Mouse (Mus musculus) heart, postnatal 36 days (tissue): ENCODE measurements around the gene Hdhd3. TPM values are rescaled to one million over a fixed set of nuclear protein-coding genes. Genes with fewer than 3 reads are reported as not detected.

Source experiments
- DNase-seq, 2 experiments: peaks; one replicate each; pipeline ENCODE4 v3.0.0; 2021 to 2022
- intact Hi-C: fragments of 180-260 bp; cut with DNase I; formaldehyde crosslinking; loops from one replicate; pipeline ENCODE4 v1.15.1; 2025
- total RNA-seq, 2 experiments: library from RNA; stranded (reverse); gene quantifications; 2 replicates each; pipeline ENCODE4 v1.2.3; 2021

Hdhd3 gene
- 1 to 10 TPM; 3.2 to 3.8 TPM for total RNA-seq

DNA sequence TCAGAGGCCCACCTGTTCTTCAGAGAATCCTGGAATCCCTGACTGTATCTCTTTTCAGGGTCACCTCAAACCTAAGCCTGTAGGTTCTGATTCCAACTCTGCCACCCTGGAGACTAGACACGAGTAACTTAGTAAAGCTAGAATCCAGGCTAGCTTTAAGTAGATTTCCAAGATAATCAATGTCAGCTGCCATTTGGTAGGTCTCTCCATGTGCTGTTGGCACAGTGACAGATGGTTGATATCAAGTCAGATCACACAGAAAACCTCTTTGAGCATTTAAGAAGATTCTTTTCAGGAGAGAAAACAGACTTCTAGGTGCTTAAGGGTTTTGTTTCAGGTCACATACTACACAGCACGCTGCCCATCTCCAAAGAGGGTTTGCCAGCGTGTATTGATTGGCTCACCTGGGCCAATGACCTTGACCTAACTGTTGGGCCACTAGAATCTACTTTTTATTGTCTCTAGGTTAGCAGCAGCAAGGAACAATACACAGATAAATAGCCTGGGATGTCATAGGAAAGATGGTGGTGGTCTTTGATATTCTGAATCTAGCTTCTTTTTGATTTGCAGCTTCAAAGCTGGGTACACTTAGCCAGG is at the start of gene Hdhd3:
Hdhd3 (minus strand) TSS at position 94 of the 597 bp plus-strand sequence.
- intact Hi-C loops, result loop anchor here (2.0 to 5.0 kb wide), 4 partner anchors 23 to 141 kb away; partner anchors contain the start of genes Bspry, Cdc26, Fkbp15 and Prpf4
- no peak for DNase-seq

DNA sequence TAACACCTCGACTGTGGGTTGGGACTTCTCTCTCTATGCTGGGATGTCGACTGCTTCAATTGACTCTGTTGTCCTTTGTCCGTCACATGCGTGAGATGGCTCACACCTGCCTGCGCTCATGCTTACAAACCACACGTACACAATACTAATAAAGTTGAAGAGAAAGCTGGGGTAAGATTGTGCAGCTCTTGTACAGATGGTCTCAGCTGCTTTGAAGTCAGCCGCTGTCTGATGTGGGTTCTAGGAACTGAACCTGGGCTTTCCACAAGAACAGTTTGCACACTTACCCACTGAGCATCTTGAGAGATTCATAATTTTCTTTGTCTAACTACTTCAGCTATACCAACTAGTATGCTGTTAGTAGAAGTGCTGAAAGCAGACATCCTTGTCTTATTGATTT is 48.7 kb upstream of the Hdhd3 start:
- intact Hi-C loops, result loop anchor here (10.0 kb wide), 1 partner anchor 563 kb away; no protein-coding TSS in a partner anchor
- DNase-seq, result no peak

- intact Hi-C loops, result no loop called here
- DNase-seq, result no peak
Observed at GRCm38 (mm10) chr4:62544801-62545200, 41.5 kb upstream of the Hdhd3 start.

DNA sequence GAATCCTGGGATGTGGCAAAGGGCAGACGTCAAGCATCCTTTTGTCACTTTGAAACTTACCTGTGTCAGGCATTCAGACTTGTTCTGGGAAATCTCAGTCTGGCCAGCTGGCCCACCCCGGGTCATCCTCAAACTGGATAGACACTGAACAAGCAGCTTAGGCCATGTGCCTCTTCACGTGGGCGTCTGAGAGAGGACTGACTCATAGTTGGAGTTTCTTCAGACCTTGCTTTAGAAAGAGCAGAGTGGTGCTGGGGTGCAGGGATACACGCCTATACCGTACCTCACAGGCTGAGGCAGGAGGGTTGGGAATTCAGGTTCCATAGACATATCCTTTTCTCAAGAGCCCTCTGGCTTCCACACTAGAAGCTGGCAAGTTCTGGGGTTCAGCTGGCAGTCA is 40.5 kb upstream of the Hdhd3 start:
- DNase-seq, result no peak
- intact Hi-C loops, result no loop called here

DNA sequence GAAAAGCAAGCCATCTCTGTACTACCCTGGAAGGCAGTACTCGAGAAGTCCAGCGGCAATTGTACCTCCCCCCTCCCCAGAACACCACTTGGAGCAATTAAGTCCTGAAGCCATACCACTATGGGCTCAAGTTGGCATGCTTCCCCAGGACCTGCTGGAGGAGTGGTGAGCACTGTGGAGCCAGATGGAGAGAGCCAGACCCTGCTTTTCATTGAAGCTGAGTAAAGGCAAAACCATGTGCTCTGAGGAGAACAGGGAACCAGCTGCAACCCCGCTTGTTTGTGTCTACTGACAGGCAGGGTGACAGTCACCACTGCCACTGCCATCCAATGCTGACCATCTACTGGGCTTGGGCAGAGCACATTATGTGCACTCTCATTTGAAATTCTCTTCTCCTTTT is 38.5 kb upstream of the Hdhd3 start:
- intact Hi-C loops, result no loop called here
- DNase-seq, result no peak

DNA sequence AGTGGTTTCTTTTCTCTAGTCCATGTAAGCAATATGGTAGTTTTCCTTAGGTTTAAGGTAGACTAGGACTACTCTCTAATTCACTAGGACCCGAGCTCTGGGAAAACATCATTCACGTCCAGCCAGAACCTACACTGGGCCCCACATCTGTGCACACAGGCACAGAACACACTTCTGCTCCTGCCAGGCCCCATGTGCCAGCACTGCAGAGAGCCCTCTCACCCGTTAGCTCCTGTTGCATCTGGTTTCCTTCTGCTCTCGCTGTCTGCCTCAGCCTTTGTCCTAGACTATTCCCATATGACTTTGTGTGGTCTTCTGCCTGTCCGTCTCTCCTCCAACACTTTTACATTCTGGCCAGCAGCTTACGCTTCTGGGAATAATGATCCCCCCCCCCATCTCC is 30.5 kb upstream of the Hdhd3 start:
- no peak for DNase-seq
- intact Hi-C loops, result no loop called here

DNA sequence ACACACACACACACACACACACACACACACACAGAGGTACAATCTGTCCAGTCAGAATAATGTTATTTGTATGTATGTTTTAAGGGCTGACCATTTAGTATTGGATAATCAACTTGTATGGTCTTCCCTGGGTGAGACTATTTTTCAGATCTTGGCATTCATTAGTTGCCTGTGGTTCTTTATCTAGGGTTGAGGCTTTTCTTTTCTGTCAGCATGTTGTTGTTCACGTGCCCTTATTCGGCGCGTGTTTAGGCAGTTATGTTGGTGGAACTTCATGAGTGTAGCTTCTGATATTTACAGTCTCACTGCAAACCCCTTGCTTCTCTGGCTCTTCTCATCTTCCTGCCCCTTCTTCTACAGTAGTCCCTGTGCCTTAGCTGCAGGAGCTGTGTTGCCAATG is 24.4 kb upstream of the Hdhd3 start:
- DNase-seq, result no peak
- intact Hi-C loops, result loop anchor here (10.0 kb wide), 1 partner anchor 323 kb away; no protein-coding TSS in a partner anchor

DNA sequence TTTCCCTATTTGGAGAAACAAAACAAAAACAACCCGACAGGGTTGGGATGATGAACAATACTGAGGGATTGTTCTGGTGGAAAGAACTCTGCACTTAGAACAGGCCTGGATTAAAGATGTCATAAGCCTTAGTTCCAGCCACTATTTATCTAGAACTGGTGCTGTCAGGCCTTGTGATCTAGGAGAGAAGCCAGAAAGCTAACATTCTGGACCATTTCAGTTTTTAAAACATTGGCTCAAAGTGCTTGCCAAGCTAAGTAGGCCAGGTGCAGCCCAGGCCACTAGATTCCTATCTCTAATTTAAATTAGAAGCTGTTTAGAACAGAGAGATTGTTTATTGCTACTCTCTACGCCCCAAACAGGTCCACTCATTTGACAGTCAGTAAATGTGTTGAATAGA is 23.0 kb upstream of the Hdhd3 start:
- intact Hi-C loops, result loop anchor here (10.0 kb wide), 1 partner anchor 321 kb away; no protein-coding TSS in a partner anchor
- no peak for DNase-seq

- no peak for DNase-seq
- intact Hi-C loops, result loop anchor here (2.0 to 10.0 kb wide), 2 partner anchors 165 to 321 kb away; partner anchors contain the start of genes Fkbp15 and Slc31a1
Observed at GRCm38 (mm10) chr4:62525489-62525811, 22.2 kb upstream of the Hdhd3 start.

DNA sequence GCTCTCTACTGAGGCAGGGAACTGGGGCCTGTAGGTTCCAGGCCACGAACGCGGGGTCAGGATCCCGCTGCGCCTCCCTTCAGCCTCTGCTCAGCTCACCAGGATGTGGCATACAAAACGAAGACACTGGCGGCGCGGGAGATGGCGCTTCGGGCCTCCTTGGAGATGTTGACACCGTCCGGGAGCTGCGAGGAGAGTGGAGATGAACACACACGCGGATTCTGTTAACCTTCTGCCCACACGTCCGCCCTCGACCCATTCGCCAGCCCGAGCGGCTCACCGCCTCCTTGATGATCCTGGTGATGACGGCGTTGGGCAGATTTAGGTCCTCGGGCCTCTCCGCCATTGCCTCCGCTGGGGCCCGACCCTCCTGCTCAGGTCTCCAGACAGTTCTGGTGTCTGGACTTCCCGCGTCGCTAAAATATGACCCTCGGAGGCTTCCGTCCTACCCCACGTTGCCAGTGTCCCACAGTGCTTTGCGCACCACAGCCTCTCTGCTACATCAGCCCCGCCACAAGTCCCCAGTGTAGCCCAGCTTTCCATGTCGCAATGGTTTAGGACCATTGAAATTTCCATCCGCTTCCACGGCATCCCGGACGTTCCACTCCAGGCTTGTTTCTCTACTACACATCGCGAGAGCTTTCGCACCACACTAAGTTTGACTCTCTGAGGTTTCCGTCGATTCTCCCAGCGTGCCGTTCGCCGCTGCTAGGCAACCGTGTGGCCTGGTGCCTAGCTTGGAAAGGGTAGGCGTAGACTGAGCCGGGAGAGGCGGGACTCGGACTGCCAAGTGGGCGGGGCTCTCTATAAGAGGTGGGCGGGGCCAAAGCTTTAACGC is 21.6 kb upstream of the Hdhd3 start, which contains the start of the genes Pole3 and 4933430I17Rik:
Pole3 (minus strand) TSS at position 418 of the 838 bp plus-strand sequence.
4933430I17Rik (plus strand) TSS at position 719 of the 838 bp plus-strand sequence.
- DNase-seq, result peak; percentile 97 to 99
- intact Hi-C loops, result loop anchor here (2.0 to 10.0 kb wide), 2 partner anchors 164 to 320 kb away; partner anchors contain the start of genes Fkbp15 and Slc31a1

- intact Hi-C loops, result loop anchor here (10.0 kb wide), 1 partner anchor 316 kb away; no protein-coding TSS in a partner anchor
- no peak for DNase-seq
Observed at GRCm38 (mm10) chr4:62520892-62521400, 17.7 kb upstream of the Hdhd3 start.

DNA sequence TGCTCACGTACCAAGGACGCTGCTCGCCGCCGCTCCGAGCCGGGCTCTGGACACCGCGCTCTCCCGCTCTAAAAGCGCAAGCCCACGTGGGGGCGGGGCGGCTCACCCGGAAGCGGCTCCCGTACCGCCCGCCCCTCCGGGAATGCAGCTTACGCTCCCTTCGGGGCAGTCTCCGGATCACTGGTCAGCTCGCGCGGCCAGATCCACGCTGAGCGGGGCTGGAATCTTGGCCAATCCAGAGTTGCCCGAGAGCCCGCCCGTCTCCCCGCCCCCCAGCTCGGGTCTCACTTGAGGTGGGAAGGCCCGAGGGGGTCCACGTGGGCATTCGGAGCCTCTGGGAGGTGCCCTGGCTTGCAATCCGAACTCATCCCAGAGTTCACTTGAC is 16.6 kb upstream of the Hdhd3 start, which contains the start of gene Alad:
Alad (minus strand) TSS at position 70 of the 385 bp plus-strand sequence.
- DNase-seq, result peak; percentile 88 to 93
- intact Hi-C loops, result loop anchor here (5.0 to 10.0 kb wide), 2 partner anchors 113 to 315 kb away; partner anchors contain the start of genes Cdc26 and Prpf4

DNA sequence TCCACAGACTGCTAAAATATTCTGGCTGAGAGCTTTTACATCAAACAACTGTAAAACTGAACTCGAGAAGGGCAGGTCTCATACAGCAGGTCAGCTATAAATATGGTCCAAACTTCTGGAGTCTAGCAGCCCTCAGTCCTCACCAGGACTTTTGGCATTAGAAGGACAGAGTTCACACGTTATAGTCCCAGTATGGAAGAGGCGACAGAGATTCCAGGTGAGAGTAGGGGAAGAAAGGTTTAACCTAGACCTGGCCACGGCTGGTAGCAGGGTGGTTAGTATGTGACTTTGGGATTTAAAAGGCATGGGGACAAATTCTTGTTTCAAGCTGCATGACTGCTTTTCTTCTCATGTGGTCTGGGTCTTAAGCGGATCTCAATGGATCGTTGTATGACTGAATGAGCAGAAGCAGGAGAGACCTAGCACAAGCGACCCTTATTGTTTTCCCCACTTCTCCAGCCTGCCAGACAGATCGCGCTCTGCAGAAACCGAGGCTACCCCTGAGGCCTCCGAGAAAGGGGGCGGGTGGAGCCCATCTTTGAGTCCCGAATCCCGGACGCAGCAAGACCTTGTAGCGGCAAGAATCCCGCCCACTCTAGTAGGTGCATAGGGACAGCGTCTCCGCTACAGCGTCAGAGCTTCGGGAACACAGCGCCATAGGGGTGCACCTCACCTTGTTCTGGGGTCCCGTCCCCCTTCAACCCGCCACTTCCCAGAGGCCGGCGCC is 16.0 kb upstream of the Hdhd3 start:
- no peak for DNase-seq
- intact Hi-C loops, result loop anchor here (5.0 kb wide), 1 partner anchor 112 kb away; the partner anchor contains the start of genes Cdc26 and Prpf4

GRCm38 (mm10) chr4:62518416-62519121 is 15.3 kb upstream of the Hdhd3 start:
- intact Hi-C loops, result loop anchor here (5.0 kb wide), 1 partner anchor 111 kb away; the partner anchor contains the start of genes Cdc26 and Prpf4
- DNase-seq, result peak in 1 of 2 experiments; percentile 42

- intact Hi-C loops, result loop anchor here (5.0 kb wide), 1 partner anchor 110 kb away; the partner anchor contains the start of genes Cdc26 and Prpf4
- no peak for DNase-seq
Observed at GRCm38 (mm10) chr4:62517538-62518415, 14.5 kb upstream of the Hdhd3 start.

DNA sequence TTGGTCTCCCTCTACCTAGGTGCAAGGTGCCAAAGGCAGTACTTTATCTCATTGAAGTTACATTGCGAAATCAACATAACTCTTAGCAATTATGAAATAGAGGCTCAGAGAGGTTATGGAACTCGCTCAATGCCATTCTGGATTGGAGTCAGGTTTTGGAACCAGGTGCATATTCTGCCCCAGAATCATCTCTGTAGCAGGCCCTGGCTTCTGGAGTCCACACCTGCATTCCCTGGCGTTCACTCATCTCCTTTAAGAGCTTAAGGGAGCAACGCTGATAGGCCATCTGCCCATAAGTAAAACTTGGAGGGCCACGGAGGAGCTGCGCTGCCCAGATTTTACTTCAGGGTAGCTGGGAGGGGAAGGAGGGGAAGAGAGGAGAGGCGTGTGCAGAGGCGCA is 13.8 kb upstream of the Hdhd3 start:
- no peak for DNase-seq
- intact Hi-C loops, result loop anchor here (5.0 kb wide), 1 partner anchor 110 kb away; the partner anchor contains the start of genes Cdc26 and Prpf4

GRCm38 (mm10) chr4:62516579-62516978 is 13.3 kb upstream of the Hdhd3 start:
- intact Hi-C loops, result loop anchor here (5.0 kb wide), 1 partner anchor 109 kb away; the partner anchor contains the start of genes Cdc26 and Prpf4
- DNase-seq, result no peak

DNA sequence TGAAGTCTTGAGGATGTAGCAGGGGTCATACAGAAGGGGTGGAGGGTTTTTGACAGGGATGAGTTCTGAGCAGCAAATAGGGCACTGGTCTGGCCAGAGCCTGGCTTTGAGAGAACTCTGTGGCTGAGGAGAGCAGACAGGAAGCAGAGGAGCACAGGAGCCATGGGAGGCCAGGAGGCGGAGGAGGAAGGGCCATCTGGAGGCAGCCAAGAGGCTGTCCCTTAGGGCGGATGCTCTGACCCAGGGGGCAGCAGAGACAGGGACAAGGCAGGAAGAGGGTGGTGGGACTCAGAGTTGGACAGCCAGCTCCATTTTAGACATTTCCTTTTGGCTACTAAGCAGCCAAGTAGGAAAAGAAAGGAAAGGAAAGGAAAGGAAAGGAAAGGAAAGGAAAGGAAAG is 12.8 kb upstream of the Hdhd3 start:
- DNase-seq, result peak; percentile 57 to 65
- intact Hi-C loops, result loop anchor here (5.0 kb wide), 1 partner anchor 109 kb away; the partner anchor contains the start of genes Cdc26 and Prpf4
